Mouse (Mus musculus) limb, embryonic 15.5 days (tissue): ENCODE results near the gene Cd3g. TPM values are rescaled to one million over a fixed set of nuclear protein-coding genes. Genes with fewer than 3 reads are reported as not detected.
"Not testable (repeated sequence)": the region's sequence is repeated elsewhere in the genome, so short reads cannot be mapped to it uniquely, and the experiment has no call there.

ENCODE experiments used
- ATAC-seq: fragments of 200-750 bp; cut with Nextera tagmentation; 2 replicates; pipeline ENCODE4 v1.8.0; 2017; ENCODE audit warnings: low read depth, moderate TSS enrichment; ENCODE audit not compliant: insufficient number of reproducible peaks, low FRiP score, low TSS enrichment
- H3K27ac ChIP-seq: fragments of 300-500 bp; sonication (generic); 2 replicates; pipeline ENCODE4 v1.5.1; 2015; ENCODE audit warnings: moderate library complexity, mild to moderate bottlenecking, inconsistent platforms
- H3K27me3 ChIP-seq: fragments of 300-500 bp; sonication (generic); 2 replicates; pipeline ENCODE4 v1.6.1; 2015; ENCODE audit warnings: inconsistent platforms
- H3K36me3 ChIP-seq: fragments of 300-500 bp; sonication (generic); 2 replicates; pipeline ENCODE4 v1.6.1; 2015; ENCODE audit warnings: inconsistent platforms
- H3K4me1 ChIP-seq: fragments of 300-500 bp; sonication (generic); 2 replicates; pipeline ENCODE4 v1.6.1; 2015; ENCODE audit warnings: inconsistent platforms
- H3K4me2 ChIP-seq: fragments of 300-500 bp; sonication (generic); 2 replicates; pipeline ENCODE4 v1.6.1; 2015; ENCODE audit warnings: mild to moderate bottlenecking, inconsistent platforms
- H3K4me3 ChIP-seq: fragments of 300-500 bp; sonication (generic); 2 replicates; pipeline ENCODE4 v1.5.1; 2015; ENCODE audit warnings: mild to moderate bottlenecking, inconsistent platforms
- H3K9ac ChIP-seq: fragments of 300-500 bp; sonication (generic); 2 replicates; pipeline ENCODE4 v1.6.1; 2015; ENCODE audit warnings: inconsistent platforms
- H3K9me3 ChIP-seq: fragments of 300-500 bp; sonication (generic); 2 replicates; pipeline ENCODE4 v1.6.1; 2016; ENCODE audit warnings: inconsistent platforms
- WGBS: fragments of 180-500 bp; shearing (Covaris S2); methylation state at CpG from one replicate; pipeline ENCODE4 v1.1.7; 2015; 5-methylcytosine and 5-hydroxymethylcytosine counted together
- polyA plus RNA-seq: library from polyadenylated mRNA; unstranded; fragments of >200 nt; fragmentation: Nextera tagmentation; extraction: Ambion mirVana; gene quantifications from 2 replicates; pipeline ENCODE4 v1.2.1, GENCODE M21; 2015

Gene Cd3g
- polyA plus RNA-seq, 1 experiment from 2014 or later, result 0.51 TPM

DNA sequence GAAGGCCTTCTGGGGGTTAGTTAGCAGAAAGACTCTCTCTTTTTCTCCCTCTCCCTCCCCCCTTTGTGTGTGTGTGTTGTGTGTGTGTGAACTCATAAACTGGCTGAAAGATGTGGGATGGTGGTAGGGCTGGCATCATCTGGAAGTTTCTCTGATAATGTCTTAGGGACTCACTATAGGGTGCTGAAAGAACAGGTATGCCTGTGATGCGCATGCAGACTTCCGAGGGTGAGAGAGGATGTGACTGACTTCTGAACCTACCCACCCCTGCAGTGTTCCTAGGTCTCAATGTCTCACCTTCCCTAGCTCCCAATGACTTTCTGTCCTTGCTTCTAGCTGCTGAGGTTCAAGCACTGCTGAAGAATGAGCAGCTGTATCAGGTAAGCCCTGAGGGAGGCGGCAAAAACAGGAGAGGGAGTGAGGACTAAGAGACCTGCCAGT, 5.5 kb upstream of the Cd3g start:
- H3K4me3 ChIP-seq, result no peak overlapping the region
- no peak for ATAC-seq
- H3K27me3 ChIP-seq, result no peaks in the 10 kb centered on the region
- H3K27ac ChIP-seq, result 0 out of 2 replicates have a peak overlapping the region, but pooled peaks have one; percentile 54
- no peak overlapping the region for H3K9ac ChIP-seq
- peaks cover 6% of the 10 kb centered on the region; the same call in 1 of the 2 replicates for H3K4me1 ChIP-seq
- 79% methylated on average over 3 of the region's 3 CpGs for WGBS
- no peak overlapping the region for H3K4me2 ChIP-seq
- H3K9me3 ChIP-seq, result no peaks in the 10 kb centered on the region
- H3K36me3 ChIP-seq, result no peaks in the 10 kb centered on the region

DNA sequence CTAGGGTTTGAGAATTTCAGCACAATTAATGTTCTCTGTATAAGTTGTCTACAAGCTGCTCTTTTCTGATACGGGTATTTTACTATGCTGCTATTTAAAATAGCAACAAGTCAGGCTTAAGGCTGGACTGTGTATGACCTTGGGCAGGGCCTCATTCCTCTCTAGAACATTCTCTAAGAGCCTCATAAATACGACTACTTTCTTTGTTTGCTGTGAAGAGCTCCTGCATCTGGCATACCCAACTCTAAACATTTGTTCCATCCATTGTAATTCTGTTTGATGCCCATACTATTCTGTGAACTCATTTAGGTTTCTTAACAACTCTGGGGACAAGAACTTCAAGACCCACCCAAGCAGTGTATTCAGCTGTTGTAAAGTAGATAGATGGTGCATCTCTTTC, 2.8 kb upstream of the Cd3g start:
- no peak overlapping the region for H3K9ac ChIP-seq
- 76% methylated on average over 2 of the region's 2 CpGs for WGBS
- H3K4me2 ChIP-seq, result no peak overlapping the region
- H3K27me3 ChIP-seq, result no peaks in the 10 kb centered on the region
- no peaks in the 10 kb centered on the region for H3K36me3 ChIP-seq
- H3K27ac ChIP-seq, result no peak overlapping the region
- no peaks in the 10 kb centered on the region for H3K9me3 ChIP-seq
- no peak overlapping the region for H3K4me3 ChIP-seq
- H3K4me1 ChIP-seq, result peaks cover 6% of the 10 kb centered on the region; the same call in 1 of the 2 replicates
- ATAC-seq, result no peak

DNA sequence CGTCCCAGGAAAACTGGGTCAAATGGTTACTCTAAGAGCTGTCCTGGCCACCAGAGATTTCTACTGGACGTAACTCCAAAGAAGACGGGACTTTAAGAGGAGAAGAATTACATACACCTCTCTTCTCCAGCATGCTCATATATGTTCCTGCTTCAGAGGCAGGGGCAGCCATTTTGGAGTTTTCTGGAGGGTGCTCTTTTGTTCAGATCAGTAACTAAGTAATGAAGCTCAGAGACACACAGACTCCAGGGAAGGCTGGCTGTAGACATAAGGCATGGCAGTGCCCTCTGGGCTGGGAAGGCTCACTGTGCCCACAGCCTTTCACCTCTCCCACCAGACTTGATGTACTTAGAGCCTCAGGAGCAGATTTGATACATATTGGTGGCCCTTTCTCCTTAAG, 2.3 kb upstream of the Cd3g start:
- Histone ChIP-seq H3K4me3 (no peak overlapping the region), H3K36me3 (no peaks in the 10 kb centered on the region), H3K27me3 (no peaks in the 10 kb centered on the region), H3K9me3 (no peaks in the 10 kb centered on the region), H3K4me1 (peaks cover 6% of the 10 kb centered on the region; the same call in 1 of the 2 replicates), H3K27ac (no peak overlapping the region), H3K9ac (no peak overlapping the region), H3K4me2 (no peak overlapping the region)
- no peak for ATAC-seq
- WGBS, result 90% methylated on average over 3 of the region's 3 CpGs

DNA sequence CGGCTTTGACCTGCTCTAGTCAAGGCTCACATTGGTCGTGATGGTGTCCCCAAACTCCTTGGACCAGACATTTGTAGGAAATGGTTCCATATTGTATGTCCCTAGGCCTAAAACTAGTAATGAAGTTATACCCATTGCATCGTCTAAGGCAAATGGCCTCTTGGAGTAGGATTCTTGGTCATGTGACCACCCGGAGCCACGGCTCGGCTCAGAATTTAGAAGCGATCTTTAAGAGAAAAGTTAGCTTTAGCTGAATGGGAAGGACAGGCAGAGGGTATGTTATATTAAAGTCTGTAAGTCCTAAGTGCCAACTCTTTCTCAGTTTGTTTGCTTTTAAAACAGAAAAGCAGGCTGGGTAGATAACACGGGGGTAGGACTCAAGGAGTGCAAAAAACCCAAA, 1.9 kb upstream of the Cd3g start:
- WGBS, result 89% methylated on average over 8 of the region's 8 CpGs

DNA sequence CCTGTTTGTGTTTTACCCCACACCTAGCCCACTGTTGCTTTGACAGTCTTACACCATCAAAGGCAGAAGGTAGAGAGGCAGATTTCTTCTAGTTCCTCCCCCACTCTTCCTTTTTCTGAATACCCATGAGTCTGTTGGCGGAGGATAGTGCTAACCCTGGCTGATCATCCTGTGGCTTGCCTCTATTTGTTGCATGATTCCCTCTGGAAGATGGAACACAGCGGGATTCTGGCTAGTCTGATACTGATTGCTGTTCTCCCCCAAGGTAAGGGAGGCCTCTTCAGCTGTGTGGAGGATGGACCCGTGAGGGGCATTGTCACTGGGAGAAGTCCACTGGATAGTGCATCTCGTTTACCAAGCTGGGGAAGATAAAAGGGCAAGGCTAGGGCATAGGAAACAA, 1.4 kb upstream of the Cd3g start, which contains the start of gene Cd3d:
Cd3d (plus strand) TSS at position 111 of the 400 bp plus-strand sequence.
- H3K27me3 ChIP-seq, result no peaks in the 10 kb centered on the region
- no peak within 1 kb of the TSS for H3K4me2 ChIP-seq
- H3K36me3 ChIP-seq, result no peaks in the 10 kb centered on the region
- H3K27ac ChIP-seq, result no peak within 1 kb of the TSS
- H3K9ac ChIP-seq, result no peak within 1 kb of the TSS
- ATAC-seq, result no peak
- 75% methylated on average over 4 of the region's 4 CpGs for WGBS
- peaks cover 6% of the 10 kb centered on the region; the same call in 1 of the 2 replicates for H3K4me1 ChIP-seq
- no peaks in the 10 kb centered on the region for H3K9me3 ChIP-seq
- H3K4me3 ChIP-seq, result no peak within 1 kb of the TSS

More for the DNA sequence above, 1.9 kb upstream of the Cd3g start:
- Histone ChIP-seq H3K27me3 (no peaks in the 10 kb centered on the region), H3K4me1 (peaks cover 6% of the 10 kb centered on the region; the same call in 1 of the 2 replicates), H3K27ac (no peak overlapping the region), H3K9me3 (no peaks in the 10 kb centered on the region), H3K4me3 (no peak overlapping the region), H3K4me2 (no peak overlapping the region), H3K36me3 (no peaks in the 10 kb centered on the region), H3K9ac (no peak overlapping the region)
- ATAC-seq, result no peak

DNA sequence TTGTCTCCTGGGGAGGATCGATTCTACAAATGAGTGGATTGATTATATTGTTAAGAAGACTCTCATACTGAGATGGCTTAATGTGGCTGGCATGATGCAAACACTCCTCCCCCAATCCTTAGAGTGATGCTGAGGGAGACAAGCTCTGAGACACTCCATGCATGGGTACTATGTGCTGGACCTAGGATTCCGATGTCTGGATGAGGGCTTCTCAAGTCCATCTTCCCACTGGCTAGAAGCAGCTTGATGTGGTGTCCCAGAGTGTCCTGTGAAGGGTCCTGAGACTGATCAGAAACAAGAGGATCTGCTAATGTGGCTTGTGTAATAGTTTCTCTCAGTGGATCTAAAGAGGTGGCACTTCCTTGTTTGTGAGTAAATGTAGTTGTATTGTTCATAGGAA, 873 bp upstream of the Cd3g start:
- no peaks in the 10 kb centered on the region for H3K36me3 ChIP-seq
- H3K4me3 ChIP-seq, result no peak overlapping the region
- ATAC-seq, result no peak
- no peak overlapping the region for H3K27ac ChIP-seq
- no peak overlapping the region for H3K9ac ChIP-seq
- peaks cover 4% of the 10 kb centered on the region; the same call in 1 of the 2 replicates for H3K4me1 ChIP-seq
- 86% methylated on average over 2 of the region's 2 CpGs for WGBS
- no peaks in the 10 kb centered on the region for H3K9me3 ChIP-seq
- H3K4me2 ChIP-seq, result no peak overlapping the region
- no peaks in the 10 kb centered on the region for H3K27me3 ChIP-seq

DNA sequence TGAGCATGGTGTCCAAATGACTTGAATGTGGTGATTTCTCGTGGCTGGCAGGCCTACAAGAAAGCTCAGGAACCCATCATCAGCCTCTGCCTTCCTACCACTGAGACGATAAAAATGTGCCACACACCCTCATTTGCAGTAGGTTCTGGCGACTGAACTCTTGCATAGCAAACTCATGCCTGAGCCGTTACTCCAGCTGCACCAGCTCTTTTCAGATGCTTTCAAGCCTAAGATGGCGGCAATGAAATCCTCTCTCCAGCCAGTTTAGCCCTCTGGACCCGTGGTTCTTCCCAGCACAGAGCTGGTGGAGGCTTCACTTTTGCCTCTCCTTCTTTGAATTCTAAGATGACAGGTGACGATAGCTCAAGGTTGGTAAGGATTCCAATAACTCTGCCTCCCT, 425 bp downstream of the Cd3g start:
- no peaks in the 10 kb centered on the region for H3K36me3 ChIP-seq
- no peaks in the 10 kb centered on the region for H3K9me3 ChIP-seq
- H3K4me2 ChIP-seq, result no peak overlapping the region
- H3K27me3 ChIP-seq, result no peaks in the 10 kb centered on the region
- no peak for ATAC-seq
- H3K9ac ChIP-seq, result no peak overlapping the region
- no peaks in the 10 kb centered on the region for H3K4me1 ChIP-seq
- 75% methylated on average over 7 of the region's 7 CpGs for WGBS
- no peak overlapping the region for H3K27ac ChIP-seq
- H3K4me3 ChIP-seq, result no peak overlapping the region

DNA sequence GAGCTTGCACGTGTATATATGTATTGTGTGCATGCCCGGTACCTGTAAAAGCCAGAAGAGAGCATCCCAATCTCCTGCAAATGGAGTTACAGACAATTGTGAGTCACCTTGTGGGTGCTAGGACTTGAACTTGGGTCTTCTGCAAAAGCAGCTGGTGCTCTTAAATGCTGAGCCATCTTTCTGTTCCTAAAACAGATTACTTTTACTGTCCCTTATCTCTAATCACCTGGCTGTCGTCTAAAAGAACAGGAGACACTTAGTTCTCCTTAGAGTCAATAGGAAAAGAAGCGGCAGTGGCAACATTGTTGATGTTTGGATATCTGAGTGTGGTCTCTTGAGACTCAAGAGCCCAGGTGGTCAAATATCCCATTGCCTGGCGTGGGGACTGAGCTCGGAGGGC, 2.4 kb downstream of the Cd3g start:
- H3K27ac ChIP-seq, result no peak overlapping the region

DNA sequence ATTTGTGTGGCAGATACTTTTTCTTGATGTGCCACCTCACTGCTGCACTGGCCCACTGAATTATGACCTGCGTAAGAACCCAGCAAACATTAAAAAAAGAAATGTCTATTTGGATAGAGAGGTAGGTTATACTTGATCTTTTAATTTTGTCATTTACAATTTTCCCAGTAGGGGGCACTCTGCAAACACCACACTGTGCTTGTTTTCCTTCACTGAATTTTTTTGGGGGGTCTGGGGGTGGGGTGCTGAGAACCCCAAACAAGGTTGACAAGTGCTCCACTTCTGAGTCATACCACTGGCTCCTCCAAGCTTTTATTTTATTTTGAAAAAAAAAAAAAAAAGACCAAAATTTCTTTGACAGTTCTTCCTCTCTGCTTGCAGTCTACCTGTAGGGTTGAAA, 10.8 kb downstream of the Cd3g start:
- Histone ChIP-seq H3K4me3 (no peak overlapping the region), H3K27me3 (peaks cover 20% of the 10 kb centered on the region), H3K4me1 (peaks cover 12% of the 10 kb centered on the region), H3K36me3 (no peaks in the 10 kb centered on the region), H3K4me2 (no peak overlapping the region), H3K9me3 (no peaks in the 10 kb centered on the region), H3K27ac (no peak overlapping the region), H3K9ac (no peak overlapping the region)
- no peak for ATAC-seq
- 72% methylated on average over 1 of the region's 1 CpGs for WGBS

More for the DNA sequence above, 2.4 kb downstream of the Cd3g start:
- no peak for ATAC-seq
- Histone ChIP-seq H3K4me2 (no peak overlapping the region), H3K4me3 (no peak overlapping the region), H3K9ac (no peak overlapping the region), H3K36me3 (no peaks in the 10 kb centered on the region), H3K27me3 (peaks cover 16% of the 10 kb centered on the region), H3K4me1 (no peaks in the 10 kb centered on the region), H3K9me3 (no peaks in the 10 kb centered on the region)
- WGBS, result 68% methylated on average over 6 of the region's 6 CpGs

DNA sequence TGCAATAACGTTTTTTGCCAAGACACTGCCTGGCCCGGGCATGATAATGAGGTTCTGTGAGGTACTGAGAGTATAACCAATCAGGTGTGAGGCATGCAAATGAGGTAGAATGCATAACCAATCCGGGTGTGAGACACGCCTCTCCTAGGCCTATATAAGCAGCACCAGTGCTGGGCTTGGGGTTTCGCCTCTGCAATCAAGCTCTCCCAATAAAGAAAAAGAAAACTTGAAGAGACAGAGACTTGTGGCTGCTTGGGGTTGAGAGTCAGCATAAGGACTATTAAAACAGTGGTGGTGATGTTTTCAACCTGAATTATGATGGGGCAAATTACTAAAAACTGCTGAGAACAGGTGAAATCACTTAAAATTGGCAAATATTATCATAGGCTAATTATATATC, 12.5 kb downstream of the Cd3g start:
- H3K4me2 ChIP-seq, H3K9me3 ChIP-seq, ATAC-seq, H3K27ac ChIP-seq, H3K36me3 ChIP-seq, H3K27me3 ChIP-seq, H3K4me3 ChIP-seq, H3K9ac ChIP-seq: not testable (repeated sequence)
- 76% methylated on average over 5 of the region's 5 CpGs for WGBS
- H3K4me1 ChIP-seq, result peaks cover 16% of the 10 kb centered on the region

DNA sequence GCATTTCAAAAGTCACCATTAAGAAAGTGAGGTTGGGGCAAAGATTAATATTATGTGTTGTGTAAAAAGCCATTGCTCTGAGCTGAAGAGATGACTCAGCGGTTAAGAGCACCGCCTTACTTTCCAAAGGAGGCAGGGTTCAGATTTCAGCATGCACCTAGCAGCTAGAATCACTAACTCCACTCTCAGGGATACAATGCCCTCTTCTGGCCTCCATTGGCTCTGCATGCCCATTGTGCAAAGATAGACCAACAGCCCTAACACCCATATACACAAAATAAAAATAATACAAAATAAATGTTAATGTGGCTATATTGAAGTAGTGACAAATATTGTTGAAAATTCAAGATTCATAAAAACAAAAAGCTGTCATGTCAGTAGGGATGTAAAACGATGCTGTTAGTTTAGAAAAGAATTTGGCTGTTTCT, 13.4 kb downstream of the Cd3g start:
- Histone ChIP-seq H3K4me1 (peaks cover 16% of the 10 kb centered on the region), H3K4me2 (no peak overlapping the region), H3K4me3 (no peak overlapping the region), H3K27me3 (peaks cover 5% of the 10 kb centered on the region; the same call in 1 of the 2 replicates), H3K9ac (no peak overlapping the region), H3K9me3 (no peaks in the 10 kb centered on the region), H3K36me3 (peaks cover 8% of the 10 kb centered on the region), H3K27ac (no peak overlapping the region)
- ATAC-seq, result no peak
- 25% methylated on average over 3 of the region's 3 CpGs for WGBS

DNA sequence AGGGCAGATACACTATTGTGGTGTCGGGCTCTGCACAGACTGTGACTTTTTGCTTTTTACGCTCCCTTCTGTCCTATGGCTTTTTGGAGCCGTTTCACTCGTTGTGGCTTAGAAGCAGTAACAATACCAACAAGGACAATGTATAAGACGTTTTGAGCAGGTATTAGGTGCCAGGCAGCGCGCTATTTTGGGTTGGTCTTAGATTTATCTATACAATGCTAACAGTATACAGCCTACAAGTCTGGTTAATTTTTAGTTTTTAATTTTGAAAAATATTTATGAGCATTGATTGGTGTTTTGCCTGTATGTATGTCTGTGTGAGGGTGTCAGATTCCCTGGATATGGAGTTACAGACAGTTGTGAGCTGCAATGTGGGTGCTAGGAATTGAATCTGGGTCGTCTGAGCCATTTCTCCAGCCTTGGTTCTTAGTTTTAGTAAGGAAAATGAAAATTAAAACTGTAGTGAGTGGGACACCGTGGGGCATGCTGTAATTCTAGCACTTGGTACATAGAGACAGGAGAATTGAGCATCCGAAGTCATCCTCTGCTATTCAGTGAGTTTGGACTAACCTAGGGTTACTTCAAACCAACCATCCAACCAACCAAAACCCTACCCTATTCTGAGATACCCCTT, 14.3 kb downstream of the Cd3g start:
- WGBS, result 15% methylated on average over 10 of the region's 10 CpGs

More for the DNA sequence above, 14.3 kb downstream of the Cd3g start:
- Histone ChIP-seq H3K4me2 (peak overlapping the region; percentile 71), H3K4me3 (peak overlapping the region; percentile 85), H3K36me3 (peaks cover 17% of the 10 kb centered on the region), H3K4me1 (peaks cover 16% of the 10 kb centered on the region), H3K27me3 (peaks cover 5% of the 10 kb centered on the region; the same call in 1 of the 2 replicates), H3K9ac (no peak overlapping the region), H3K9me3 (no peaks in the 10 kb centered on the region), H3K27ac (peak overlapping the region; percentile 79)
- no peak for ATAC-seq
